In genomic region chr11:12231481-12232035, GRCm38 (mm10) we compare ENCODE assay signal across 9 mouse cellular contexts.
DNase-seq lines count a peak whose midpoint lies in the region; ATAC-seq and TF ChIP-seq lines count a peak whose summit lies in the region.
"Had no signal": no experiment of that assay in that cellular context is flagged by ENCODE, and none has a peak within 500 bp of the region (broad histone marks: within the 10 kb centered on the region; RNA-seq: fewer than 3 reads in every experiment).

No protein-coding gene starts in this region.

- intact Hi-C loops in heart, postnatal 36 days (cut with DNase I): no loop called here

- WGBS in midbrain, embryonic 12.5 days: 73% methylated on average over 6 of the region's 6 CpGs
- WGBS in midbrain, embryonic 10.5 days: 81% methylated on average over 6 of the region's 6 CpGs
- WGBS in forebrain, embryonic 15.5 days: 35% methylated on average over 6 of the region's 6 CpGs
- 62% methylated on average over 6 of the region's 6 CpGs for WGBS in neural tube, embryonic 14.5 days
- 58% methylated on average over 6 of the region's 6 CpGs for WGBS in liver, postnatal 0 days (ENCODE audit: insufficient replicate concordance)

- TF ChIP-seq CTCF in liver, postnatal 0 days (IDR thresholded peaks at IDR 0.05; ENCODE audit: low read depth): no peak

- no peak for TF ChIP-seq EP300 in liver, postnatal 0 days (IDR thresholded peaks at IDR 0.05; ENCODE audit: low read depth)

- 0 out of 2 replicates have a peak, but pooled peaks have one; percentile 11 for ATAC-seq in midbrain, embryonic 12.5 days (ENCODE audit: low FRiP score, low read depth)
- peak; percentile 87 for ATAC-seq in forebrain, embryonic 15.5 days (replicated peaks)
- peak; percentile 86 for ATAC-seq in neural tube, embryonic 14.5 days (ENCODE audit: low read depth)
- ATAC-seq in liver, postnatal 0 days: no peak

- no peaks in the 10 kb centered on the region for H3K4me1 ChIP-seq in midbrain, embryonic 12.5 days
- no peaks in the 10 kb centered on the region for H3K4me1 ChIP-seq in midbrain, embryonic 10.5 days
- H3K4me1 ChIP-seq in forebrain, embryonic 15.5 days: peaks cover 25% of the 10 kb centered on the region
- H3K4me1 ChIP-seq in neural tube, embryonic 14.5 days (ENCODE audit: control insufficient read depth, insufficient read depth, low read length): no peaks in the 10 kb centered on the region
- H3K4me1 ChIP-seq in liver, postnatal 0 days (ENCODE audit: insufficient read depth): no peaks in the 10 kb centered on the region

- H3K27ac ChIP-seq in midbrain, embryonic 12.5 days (replicated peaks): no peak overlapping the region
- H3K27ac ChIP-seq in midbrain, embryonic 10.5 days (replicated peaks): no peak overlapping the region
- H3K27ac ChIP-seq in forebrain, embryonic 15.5 days (replicated peaks): no peak overlapping the region
- no peak overlapping the region for H3K27ac ChIP-seq in neural tube, embryonic 14.5 days (ENCODE audit: low read depth, low read length)
- no peak overlapping the region for H3K27ac ChIP-seq in liver, postnatal 0 days (ENCODE audit: low read depth)
- H3K27ac ChIP-seq: embryonic facial prominence, embryonic 15.5 days had no signal

- no peaks in the 10 kb centered on the region for H3K27me3 ChIP-seq in midbrain, embryonic 12.5 days
- no peaks in the 10 kb centered on the region for H3K27me3 ChIP-seq in midbrain, embryonic 10.5 days (ENCODE audit: low read depth, poor library complexity, severe bottlenecking)
- no peaks in the 10 kb centered on the region for H3K27me3 ChIP-seq in forebrain, embryonic 15.5 days
- no peaks in the 10 kb centered on the region for H3K27me3 ChIP-seq in neural tube, embryonic 14.5 days (ENCODE audit: control insufficient read depth, insufficient read depth, low read length)
- no peaks in the 10 kb centered on the region for H3K27me3 ChIP-seq in liver, postnatal 0 days (ENCODE audit: insufficient read depth, low read length)
- H3K27me3 ChIP-seq: embryonic facial prominence, embryonic 15.5 days had no signal

- no peak for DNase-seq in midbrain, embryonic 10.5 days (ENCODE audit: low spot score)
- peak; percentile 46 to 53 for DNase-seq in heart, postnatal 36 days
- peak; percentile 53 for DNase-seq in left cerebral cortex, adult 11 months (ENCODE audit: low spot score)
- no peak for DNase-seq in liver, postnatal 0 days
- DNase-seq in spleen, adult 12 weeks (ENCODE audit: low spot score): no peak

- H3K9me3 ChIP-seq in midbrain, embryonic 12.5 days: no peaks in the 10 kb centered on the region
- H3K9me3 ChIP-seq in midbrain, embryonic 10.5 days (replicated peaks): no peaks in the 10 kb centered on the region
- no peaks in the 10 kb centered on the region for H3K9me3 ChIP-seq in forebrain, embryonic 15.5 days
- no peaks in the 10 kb centered on the region for H3K9me3 ChIP-seq in neural tube, embryonic 14.5 days (ENCODE audit: control insufficient read depth, low read length)
- H3K9me3 ChIP-seq in liver, postnatal 0 days (ENCODE audit: low read length): no peaks in the 10 kb centered on the region
- H3K9me3 ChIP-seq: embryonic facial prominence, embryonic 15.5 days had no signal

- H3K36me3 ChIP-seq in midbrain, embryonic 12.5 days: no peaks in the 10 kb centered on the region
- H3K36me3 ChIP-seq in midbrain, embryonic 10.5 days: no peaks in the 10 kb centered on the region
- no peaks in the 10 kb centered on the region for H3K36me3 ChIP-seq in forebrain, embryonic 15.5 days
- no peaks in the 10 kb centered on the region for H3K36me3 ChIP-seq in neural tube, embryonic 14.5 days (ENCODE audit: control insufficient read depth, insufficient read depth, low read length)
- no peaks in the 10 kb centered on the region for H3K36me3 ChIP-seq in liver, postnatal 0 days (replicated peaks; ENCODE audit: insufficient read depth, low read length)
- H3K36me3 ChIP-seq: embryonic facial prominence, embryonic 15.5 days had no signal

- no peak overlapping the region for H3K4me3 ChIP-seq in midbrain, embryonic 12.5 days
- no peak overlapping the region for H3K4me3 ChIP-seq in midbrain, embryonic 10.5 days
- no peak overlapping the region for H3K4me3 ChIP-seq in forebrain, embryonic 15.5 days
- no peak overlapping the region for H3K4me3 ChIP-seq in neural tube, embryonic 14.5 days (ENCODE audit: low read depth, low read length)
- no peak overlapping the region for H3K4me3 ChIP-seq in liver, postnatal 0 days (ENCODE audit: low read depth, low read length)
- H3K4me3 ChIP-seq: embryonic facial prominence, embryonic 15.5 days had no signal

- no peak overlapping the region for H3K9ac ChIP-seq in midbrain, embryonic 12.5 days (replicated peaks)
- no peak overlapping the region for H3K9ac ChIP-seq in forebrain, embryonic 15.5 days (replicated peaks)
- no peak overlapping the region for H3K9ac ChIP-seq in neural tube, embryonic 14.5 days (replicated peaks; ENCODE audit: low read depth, low read length)
- H3K9ac ChIP-seq in liver, postnatal 0 days (replicated peaks): no peak overlapping the region
- H3K9ac ChIP-seq: embryonic facial prominence, embryonic 15.5 days had no signal

- no peak overlapping the region for H3K4me2 ChIP-seq in midbrain, embryonic 12.5 days (replicated peaks)
- H3K4me2 ChIP-seq in forebrain, embryonic 15.5 days (replicated peaks): no peak overlapping the region
- H3K4me2 ChIP-seq in neural tube, embryonic 14.5 days (ENCODE audit: low read depth, low read length): no peak overlapping the region
- no peak overlapping the region for H3K4me2 ChIP-seq in liver, postnatal 0 days (ENCODE audit: low read depth, low read length)
- H3K4me2 ChIP-seq: embryonic facial prominence, embryonic 15.5 days had no signal

Comparison
In these comparisons a context has a peak if more than half of its experiments do, and no peak if none do; other contexts are left out.
1. DNase-seq: peak in heart, postnatal 36 days (2 of 2) and left cerebral cortex, adult 11 months (single experiment); none in midbrain, embryonic 10.5 days (single experiment), liver, postnatal 0 days (single experiment) and spleen, adult 12 weeks (single experiment).